Mouse (Mus musculus) left cerebral cortex, postnatal 4 days (tissue): ENCODE measurements at regions not wholly inside any gene's neighbourhood (a gene's known extent, or its start where the extent isn't known, plus 50 kb on each side); places are given as distances from the start of the nearest gene placed in this dataset.
A peak's percentile ranks its signal among the peaks of the same experiment; 100 is the strongest.
"Not testable (repeated sequence)": the region's sequence is repeated elsewhere in the genome, so short reads cannot be mapped to it uniquely, and the experiment has no call there.

Source experiments
- DNase-seq: peaks from one replicate; pipeline ENCODE4 v3.0.0-alpha.2; 2022
- intact Hi-C: fragments of 180-260 bp; cut with DNase I; formaldehyde crosslinking; loops from one replicate; pipeline ENCODE4 v1.15.1; 2025

GRCm38 (mm10) chr3:152040751-152041150 is 125.3 kb downstream of the Gipc2 start:
- intact Hi-C loops: no loop called here
- DNase-seq: no peak

DNA sequence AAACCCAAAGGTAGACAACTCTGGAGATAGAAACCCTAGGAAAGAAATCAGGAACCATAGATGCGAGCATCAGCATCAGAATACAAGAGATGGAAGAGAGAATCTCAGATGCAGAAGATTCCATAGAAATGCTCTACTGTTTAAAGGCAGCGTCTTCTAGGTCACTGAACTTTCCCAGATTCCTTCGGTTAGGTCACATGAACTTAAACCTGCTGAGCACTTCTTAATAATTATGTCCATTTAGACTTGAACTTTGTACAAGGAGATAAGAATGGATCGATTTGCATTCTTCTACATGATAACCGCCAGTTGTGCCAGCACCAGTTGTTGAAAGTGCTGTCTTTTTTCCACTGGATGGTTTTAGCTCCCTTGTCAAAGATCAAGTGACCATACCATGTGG is 129.2 kb downstream of the Gipc2 start:
- intact Hi-C loops, DNase-seq: not testable (repeated sequence)

DNA sequence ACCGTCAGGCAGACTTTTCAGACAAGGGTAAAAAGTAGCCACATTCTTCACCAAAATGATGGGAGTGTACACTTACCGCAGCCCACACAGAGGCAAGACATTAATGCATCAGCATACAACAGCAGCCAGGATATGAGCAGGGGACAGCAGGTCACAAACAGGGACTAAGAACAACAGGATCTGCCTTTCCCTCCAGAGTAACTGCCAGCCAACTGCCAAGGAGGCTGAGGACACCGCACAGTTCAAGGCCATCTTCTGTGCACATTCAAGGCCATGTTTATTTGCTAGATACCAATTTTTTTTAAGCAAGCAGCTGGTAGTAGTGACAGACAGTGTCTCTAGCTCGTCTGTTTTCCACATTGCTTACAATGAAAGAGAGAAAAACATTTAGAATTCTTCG is 130.6 kb downstream of the Gipc2 start:
- DNase-seq: no peak
- intact Hi-C loops: no loop called here

- intact Hi-C loops: no loop called here
- no peak for DNase-seq
Observed at GRCm38 (mm10) chr3:152034686-152035085, 131.3 kb downstream of the Gipc2 start.

GRCm38 (mm10) chr3:152034221-152034620 is 131.8 kb downstream of the Gipc2 start:
- no peak for DNase-seq
- intact Hi-C loops: no loop called here

DNA sequence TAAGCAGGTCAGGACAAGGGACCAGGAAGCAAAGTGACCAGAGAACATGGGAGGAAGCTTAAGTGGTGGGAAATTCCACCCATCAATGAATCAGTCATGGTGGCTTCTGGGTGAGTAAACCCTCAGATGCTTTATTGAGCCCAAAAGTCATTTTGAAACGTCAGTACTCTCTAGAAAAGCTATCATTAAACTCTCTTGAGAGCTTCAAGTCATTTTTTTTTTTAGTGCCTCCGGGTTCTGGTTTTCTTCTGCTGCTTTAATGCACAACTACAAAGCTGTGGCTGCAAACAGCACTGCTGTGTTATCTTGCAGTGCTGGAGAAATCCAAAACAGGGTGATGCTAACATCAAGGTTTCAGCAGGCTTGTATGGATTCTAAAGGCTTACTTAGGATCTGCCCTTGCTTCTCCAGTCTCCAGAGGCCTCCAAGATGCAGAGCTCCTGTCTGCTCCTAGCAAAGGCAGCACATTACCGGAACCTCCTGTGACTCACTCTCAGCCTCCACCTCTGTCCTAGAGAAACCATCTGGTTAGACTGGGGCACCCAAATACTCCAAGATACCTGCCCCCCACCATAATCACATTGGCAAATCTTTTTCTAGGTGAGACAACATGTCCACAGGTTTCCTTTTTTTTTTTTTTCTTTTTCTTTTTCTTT is 133.2 kb downstream of the Gipc2 start:
- intact Hi-C loops: no loop called here
- no peak for DNase-seq

- intact Hi-C loops: no loop called here
- DNase-seq: no peak
Observed at GRCm38 (mm10) chr3:152028695-152029094, 137.3 kb downstream of the Gipc2 start.

DNA sequence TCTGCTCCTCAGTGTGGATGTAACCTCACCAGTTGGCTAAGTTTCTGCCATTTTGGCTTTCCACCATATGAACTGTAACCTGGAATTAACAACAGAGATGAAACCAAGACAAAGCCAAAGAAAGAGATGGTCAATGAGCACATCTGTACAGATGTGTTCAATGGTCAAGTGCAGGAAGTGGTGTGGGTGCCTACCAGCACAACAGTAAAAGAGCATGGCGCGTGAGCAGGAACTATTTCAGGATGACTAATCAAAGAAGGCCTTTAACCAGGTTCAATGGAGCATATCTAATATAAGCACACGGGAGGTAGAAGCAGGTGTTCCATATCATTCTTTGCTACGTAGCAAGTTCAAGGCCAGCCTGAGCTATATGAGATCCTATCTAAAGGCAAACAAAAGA is 140.0 kb downstream of the Gipc2 start:
- no peak for DNase-seq
- intact Hi-C loops: no loop called here

GRCm38 (mm10) chr3:152025122-152025521 is 140.9 kb downstream of the Gipc2 start:
- intact Hi-C loops: no loop called here
- DNase-seq: no peak

DNA sequence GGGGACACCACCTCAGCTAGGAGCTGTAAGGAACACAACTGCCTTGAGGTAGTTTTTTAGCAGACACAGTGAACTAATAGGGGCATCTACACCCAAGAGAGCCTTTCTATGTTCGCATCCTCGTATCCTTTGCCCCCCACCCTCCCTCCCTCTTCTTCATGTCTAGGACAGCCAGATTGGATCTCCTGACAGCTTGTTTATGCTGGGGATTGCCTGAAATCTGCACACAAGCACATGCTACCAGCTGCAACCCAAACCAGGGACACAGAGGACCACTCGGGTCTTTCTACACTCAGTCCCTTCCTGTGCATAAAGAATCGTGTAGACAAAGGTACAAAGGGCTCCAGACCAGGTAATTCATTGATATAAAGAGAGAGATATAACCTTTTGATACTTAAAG is 159.3 kb downstream of the Gipc2 start:
- DNase-seq: no peak
- intact Hi-C loops: no loop called here

DNA sequence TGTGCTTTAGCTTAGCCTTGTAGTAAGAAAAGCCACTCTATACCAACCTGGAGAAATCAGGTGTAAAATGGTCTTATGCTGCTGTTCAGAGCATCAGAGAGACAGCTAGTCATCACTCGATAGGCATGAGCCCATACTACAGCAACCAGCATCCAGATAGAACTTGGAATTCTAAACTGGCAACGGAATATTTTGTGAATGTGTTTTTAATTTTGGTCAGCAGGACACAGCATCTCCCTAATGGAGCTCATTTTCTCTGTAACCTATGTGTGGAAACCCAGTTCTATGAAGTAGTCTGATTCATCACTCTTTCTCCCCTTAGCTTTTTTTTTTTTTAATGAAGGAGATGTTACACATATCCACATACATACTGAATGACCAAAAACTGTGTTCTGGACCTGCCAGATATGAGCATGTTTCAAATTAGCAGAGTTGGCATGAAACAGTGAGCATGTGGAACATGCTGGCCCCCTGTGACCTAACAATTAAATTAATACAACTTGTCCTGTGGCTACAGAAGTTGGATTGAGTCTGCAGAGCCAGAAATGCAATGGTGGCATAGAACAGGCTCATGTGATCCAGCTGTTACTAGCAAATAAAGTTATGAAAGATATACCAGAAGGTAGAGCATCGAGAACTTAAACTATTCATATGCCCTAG is 160.5 kb downstream of the Gipc2 start:
- intact Hi-C loops: no loop called here
- peak; percentile 10 for DNase-seq

DNA sequence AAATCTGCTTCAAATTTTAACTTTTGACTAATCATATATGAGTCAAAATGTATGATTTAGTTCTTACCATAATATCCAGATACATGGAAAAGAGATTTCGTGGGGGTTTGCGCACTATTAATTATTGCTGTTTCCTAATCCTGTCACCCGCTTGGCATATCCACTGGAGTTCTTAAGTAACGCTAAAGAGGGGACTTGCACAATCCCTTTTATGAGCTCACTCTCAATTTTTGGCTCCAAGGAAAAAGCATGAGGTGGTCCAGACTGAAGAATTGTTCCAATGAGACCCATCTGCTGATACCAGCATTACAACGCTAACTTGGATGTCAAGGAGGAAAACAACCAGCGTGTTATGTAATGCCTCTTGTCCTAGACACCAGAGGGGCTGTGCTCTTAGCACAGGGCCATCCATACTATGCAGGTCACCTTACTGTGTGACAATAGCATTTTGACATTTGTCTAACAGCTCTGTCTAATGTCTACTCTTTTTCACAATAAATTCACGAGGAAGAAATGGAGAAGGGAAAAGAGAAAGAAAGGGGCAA is 161.5 kb downstream of the Gipc2 start:
- DNase-seq: no peak
- intact Hi-C loops: no loop called here

DNA sequence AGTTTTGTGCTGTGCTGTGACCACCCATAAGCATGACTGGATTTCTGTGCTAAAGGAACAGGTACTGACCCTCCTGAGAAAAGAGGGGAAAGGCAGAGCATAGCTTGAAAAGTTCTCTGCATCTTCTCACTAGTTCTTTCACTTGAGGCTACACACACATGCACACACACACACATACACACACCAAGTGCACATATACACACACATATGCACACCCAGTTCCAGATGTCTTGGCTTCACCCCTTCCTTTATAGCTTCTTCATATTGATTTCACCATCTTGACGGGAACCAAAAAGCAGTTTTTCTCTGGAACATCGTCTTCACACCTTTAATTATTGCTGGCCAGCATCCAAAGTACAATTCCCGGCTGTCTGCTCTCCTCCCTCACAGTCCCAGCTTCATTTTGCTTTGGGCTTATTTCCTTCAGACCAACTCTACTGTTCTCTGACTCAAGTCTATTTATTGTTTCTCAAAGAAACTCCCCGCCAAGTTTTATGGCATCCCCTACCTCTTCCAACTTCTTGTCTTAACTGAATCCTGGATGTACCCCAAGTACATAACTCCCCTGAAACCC is 160.2 kb upstream of the Ptgfr start:
- intact Hi-C loops: no loop called here

DNA sequence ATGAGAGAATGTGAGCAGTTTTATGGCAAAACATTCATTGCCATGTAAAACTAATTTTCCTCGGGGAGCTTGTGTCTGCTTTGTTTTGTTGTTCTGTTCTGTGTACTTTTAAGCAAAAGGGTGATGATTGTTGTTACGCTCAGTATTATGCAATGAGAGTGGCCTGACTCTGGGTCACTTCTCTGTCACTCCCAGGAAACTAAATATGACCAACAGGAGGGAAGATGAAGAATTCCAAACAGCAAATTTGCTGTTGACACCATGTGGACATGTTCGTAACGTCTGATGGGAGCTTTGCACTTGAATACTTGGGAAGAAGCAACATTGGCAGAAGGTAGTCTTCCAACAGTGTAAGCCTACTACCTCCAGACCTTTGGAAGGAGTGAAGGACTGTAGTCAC is 159.7 kb upstream of the Ptgfr start:
- no peak for DNase-seq

More for the DNA sequence above, 160.2 kb upstream of the Ptgfr start:
- no peak for DNase-seq

GRCm38 (mm10) chr3:151988221-151988620 is 150.8 kb upstream of the Ptgfr start:
- intact Hi-C loops: no loop called here

More for the DNA sequence above, 159.7 kb upstream of the Ptgfr start:
- intact Hi-C loops: no loop called here

DNA sequence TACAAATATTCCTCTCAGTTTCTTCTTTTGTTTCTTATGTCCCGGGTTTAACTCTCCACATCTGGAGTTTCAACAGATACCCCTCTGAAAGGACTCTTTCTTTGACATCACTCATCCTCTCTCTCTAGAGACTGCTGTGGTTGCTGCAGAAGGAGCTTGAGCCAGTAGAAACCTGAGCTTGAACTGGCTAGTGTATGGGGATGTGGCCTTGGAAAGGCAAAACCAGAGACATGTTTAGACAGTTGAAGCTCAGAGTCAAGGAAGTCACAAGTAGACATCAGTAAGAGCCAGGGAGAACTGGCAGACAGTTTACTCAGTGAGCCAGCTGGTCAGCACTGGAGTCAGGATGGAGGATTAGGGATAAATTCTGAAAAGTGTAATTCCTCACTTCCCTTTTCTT is 140.7 kb upstream of the Ptgfr start:
- DNase-seq: no peak
- intact Hi-C loops: no loop called here

More at GRCm38 (mm10) chr3:151988221-151988620, 150.8 kb upstream of the Ptgfr start:
- no peak for DNase-seq

DNA sequence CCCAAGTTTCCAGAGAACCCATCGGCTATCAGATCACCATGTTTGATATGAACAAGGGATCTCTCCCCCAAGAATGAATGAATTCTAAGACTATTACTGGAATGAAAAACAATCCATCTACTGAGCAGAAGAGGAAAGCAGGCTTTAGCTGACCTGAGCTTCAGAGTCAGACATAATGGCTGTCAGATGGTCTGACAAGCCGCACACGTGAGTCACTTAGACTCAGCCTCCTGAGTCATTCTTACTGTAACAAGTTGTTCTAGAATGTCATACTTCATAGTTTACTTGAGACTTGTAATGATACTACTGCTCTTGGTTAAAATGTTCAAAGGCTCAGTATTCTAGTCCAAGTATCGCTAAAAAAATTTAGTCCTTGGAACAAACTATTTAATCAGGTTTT is 140.2 kb upstream of the Ptgfr start:
- no peak for DNase-seq
- intact Hi-C loops: no loop called here

DNA sequence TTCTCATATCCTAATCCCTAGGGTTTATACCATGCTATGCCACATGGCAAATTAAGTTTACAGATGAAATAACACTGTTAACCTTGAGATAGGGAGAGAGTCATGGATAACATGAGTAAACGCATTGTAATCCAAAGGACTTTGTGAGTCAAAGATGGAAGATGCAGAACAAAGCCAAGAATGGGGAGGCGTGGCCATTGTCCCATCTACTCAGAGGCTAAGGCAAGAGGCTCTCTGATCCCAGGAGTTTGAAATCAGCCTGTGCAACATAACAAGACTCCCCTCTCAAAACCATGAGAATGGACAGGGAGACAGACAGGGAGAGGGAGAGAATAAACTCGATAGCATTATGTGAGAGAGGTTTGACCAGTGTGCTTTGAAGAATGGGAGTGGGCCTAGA is 112.4 kb upstream of the Ptgfr start:
- intact Hi-C loops: no loop called here
- no peak for DNase-seq

DNA sequence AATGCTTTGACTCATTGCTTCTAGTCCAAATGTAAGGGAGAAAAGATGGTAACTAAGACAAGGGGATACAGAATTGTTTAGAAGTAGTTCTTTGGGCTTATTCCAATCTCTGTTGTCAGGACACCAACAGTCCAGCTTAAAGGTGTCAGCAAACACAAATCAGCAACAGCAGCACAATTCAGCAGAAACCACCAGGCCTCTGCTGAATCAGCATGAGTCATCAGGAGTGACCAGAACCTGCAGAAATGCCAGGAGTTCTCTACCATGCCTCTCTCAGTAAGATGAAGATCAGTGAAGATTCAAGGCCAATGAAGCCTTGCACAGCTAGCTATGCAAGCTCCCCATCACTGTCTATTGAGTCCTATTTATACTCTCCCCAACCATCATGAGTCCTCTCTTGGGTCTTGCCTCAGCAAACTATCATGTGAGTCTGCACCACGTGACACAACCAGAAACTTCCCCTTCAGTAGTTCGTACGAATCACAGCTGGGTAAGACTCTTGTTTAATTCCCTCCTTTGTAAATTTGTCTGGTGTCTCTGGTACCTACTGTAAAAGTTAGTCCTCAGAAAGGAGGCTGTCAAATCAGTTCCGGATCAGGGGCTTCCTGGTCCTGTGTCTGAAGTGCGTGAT is 110.7 kb upstream of the Ptgfr start:
- no peak for DNase-seq
- intact Hi-C loops: no loop called here

DNA sequence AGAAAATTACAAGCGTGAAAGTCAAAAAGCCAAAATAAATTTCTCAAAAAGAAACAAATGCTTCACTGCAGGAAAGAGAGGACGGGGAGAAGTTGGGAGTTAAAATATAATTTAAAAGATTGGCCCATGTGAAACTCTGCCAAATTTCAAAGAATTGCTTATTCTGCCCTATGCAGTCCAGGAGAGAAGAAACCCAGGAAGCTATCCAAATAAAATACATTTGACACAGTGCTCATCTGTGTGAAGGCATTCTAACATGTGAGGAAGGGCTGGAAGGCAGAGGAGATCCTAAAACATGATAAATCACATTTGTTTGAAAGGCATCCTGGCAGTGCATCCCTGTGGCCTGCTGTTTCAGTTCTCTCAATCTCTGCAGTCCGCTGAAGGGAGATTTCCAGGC is 108.5 kb upstream of the Ptgfr start:
- DNase-seq: no peak
- intact Hi-C loops: no loop called here

- intact Hi-C loops: no loop called here
- DNase-seq: no peak
Observed at GRCm38 (mm10) chr3:151943542-151943941, 106.1 kb upstream of the Ptgfr start.
